Comparison of ENCODE assay signal across 9 mouse cellular contexts in the genomic region with DNA sequence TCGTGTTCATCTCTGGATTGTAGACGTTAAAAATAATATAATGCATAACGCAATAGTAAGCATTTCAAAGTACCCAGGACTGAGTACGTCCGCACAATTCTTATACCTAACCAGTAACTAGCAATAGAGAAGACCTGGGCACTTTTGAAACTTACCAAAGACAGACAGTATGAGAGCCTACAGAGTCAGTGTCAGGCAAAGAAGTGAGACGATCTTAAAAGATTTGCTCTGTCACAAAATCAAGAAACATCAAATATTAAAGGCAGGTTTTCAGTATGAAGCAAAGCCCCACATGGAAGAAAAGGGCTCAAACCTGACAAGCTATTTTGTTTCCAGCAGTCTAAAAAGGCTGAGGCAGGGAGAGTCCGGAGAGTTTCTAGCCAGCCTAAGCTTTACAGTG. TPM values are rescaled to one million over a fixed set of nuclear protein-coding genes. Genes with fewer than 3 reads are reported as not detected.
DNase-seq lines count a peak whose midpoint lies in the region; ATAC-seq and TF ChIP-seq lines count a peak whose summit lies in the region.
"Had no signal": no experiment of that assay in that cellular context is flagged by ENCODE, and none has a peak within 500 bp of the region (broad histone marks: within the 10 kb centered on the region; RNA-seq: fewer than 3 reads in every experiment).

No protein-coding gene starts in this region.

- H3K27me3 ChIP-seq in erythroblast, embryonic 14.5 days (ENCODE audit: control insufficient read depth) = no peaks in the 10 kb centered on the region
- H3K27me3 ChIP-seq in spleen, adult 2 months (ENCODE audit: control insufficient read depth, insufficient read depth, low read length) = no peaks in the 10 kb centered on the region
- no peaks in the 10 kb centered on the region for H3K27me3 ChIP-seq in liver, embryonic 11.5 days (replicated peaks; ENCODE audit: control insufficient read depth, insufficient read depth, low read length)
- H3K27me3 ChIP-seq in stomach, postnatal 0 days (ENCODE audit: control insufficient read depth, insufficient read depth, low read length) = no peaks in the 10 kb centered on the region

- WGBS in spleen, adult 2 months = 32% methylated on average over 7 of the region's 7 CpGs
- 23% methylated on average over 7 of the region's 7 CpGs for WGBS in liver, embryonic 11.5 days
- WGBS in stomach, postnatal 0 days = 19% methylated on average over 7 of the region's 7 CpGs

- peak overlapping the region; percentile 70; the same call in 1 of the 2 replicates for H3K9ac ChIP-seq in liver, embryonic 11.5 days (ENCODE audit: low read depth, low read length)
- no peak overlapping the region for H3K9ac ChIP-seq in stomach, postnatal 0 days (ENCODE audit: low read length)

- no peak for ATAC-seq in erythroblast, adult 5-6 weeks (replicated peaks; ENCODE audit: low FRiP score, poor library complexity, severe bottlenecking)
- ATAC-seq in liver, embryonic 11.5 days (replicated peaks; ENCODE audit: low FRiP score) = no peak
- no peak for ATAC-seq in stomach, postnatal 0 days (ENCODE audit: low FRiP score, low TSS enrichment)

- H3K4me1 ChIP-seq in erythroblast, embryonic 14.5 days (ENCODE audit: control insufficient read depth) = peaks cover 63% of the 10 kb centered on the region
- H3K4me1 ChIP-seq in spleen, adult 2 months (ENCODE audit: control insufficient read depth, insufficient read depth, insufficient read length) = peaks cover 11% of the 10 kb centered on the region
- H3K4me1 ChIP-seq in liver, embryonic 11.5 days (replicated peaks; ENCODE audit: control insufficient read depth, insufficient read depth, low read length) = peaks cover 41% of the 10 kb centered on the region
- H3K4me1 ChIP-seq in stomach, postnatal 0 days (replicated peaks; ENCODE audit: control insufficient read depth, insufficient read depth) = peaks cover 10% of the 10 kb centered on the region

- H3K27ac ChIP-seq in spleen, adult 2 months (ENCODE audit: insufficient read depth, low read length) = no peak overlapping the region
- peak overlapping the region; percentile 93; the same call in 1 of the 2 replicates for H3K27ac ChIP-seq in liver, embryonic 11.5 days (ENCODE audit: low read depth, low read length)
- peak overlapping the region; percentile 96; the same call in 1 of the 2 replicates for H3K27ac ChIP-seq in stomach, postnatal 0 days (replicated peaks)

- no peak for DNase-seq in spleen, adult 2 months (ENCODE audit: low read depth in 1 of 2, low spot score in 2 of 2)
- no peak for DNase-seq in spleen, adult 12 weeks (ENCODE audit: low spot score)
- peak; percentile 24 for DNase-seq in liver, embryonic 11.5 days (ENCODE audit: low spot score)
- DNase-seq in stomach, postnatal 0 days (ENCODE audit: low spot score) = no peak
- DNase-seq in right cerebral cortex, postnatal 4 days = no peak
- no peak for DNase-seq in frontal cortex, postnatal 25 days (ENCODE audit: low spot score in 2 of 2)
- DNase-seq: kidney, adult 18-20 months had no signal

- peak overlapping the region; percentile 92 for H3K4me3 ChIP-seq in erythroblast, embryonic 14.5 days (replicated peaks)
- H3K4me3 ChIP-seq in spleen, adult 2 months (ENCODE audit: extremely low read depth, insufficient read depth, insufficient read length) = peak overlapping the region; percentile 88; the same call in 1 of the 2 replicates
- H3K4me3 ChIP-seq in liver, embryonic 11.5 days (ENCODE audit: low read depth, low read length) = peak overlapping the region; percentile 99
- peak overlapping the region; percentile 98 for H3K4me3 ChIP-seq in stomach, postnatal 0 days (ENCODE audit: low read depth, low read length)

- no peak for TF ChIP-seq EP300 in stomach, postnatal 0 days (optimal IDR thresholded peaks at IDR 0.05)

- H3K4me2 ChIP-seq in liver, embryonic 11.5 days = peak overlapping the region; percentile 70
- H3K4me2 ChIP-seq in stomach, postnatal 0 days (replicated peaks; ENCODE audit: low read depth) = peak overlapping the region; percentile 73

- H3K9me3 ChIP-seq in erythroblast, embryonic 14.5 days (ENCODE audit: control insufficient read depth, low read length) = no peaks in the 10 kb centered on the region
- H3K9me3 ChIP-seq in liver, embryonic 11.5 days (ENCODE audit: control insufficient read depth, low read length) = no peaks in the 10 kb centered on the region
- no peaks in the 10 kb centered on the region for H3K9me3 ChIP-seq in stomach, postnatal 0 days (ENCODE audit: control insufficient read depth, low read length)

- TF ChIP-seq CTCF in spleen, adult 2 months (IDR thresholded peaks at IDR 0.05; ENCODE audit: extremely low read depth, insufficient read depth, insufficient read length, insufficient replicate concordance) = no peak
- no peak for TF ChIP-seq CTCF in stomach, postnatal 0 days (IDR thresholded peaks at IDR 0.05; ENCODE audit: low read depth)

- TF ChIP-seq POLR2A in spleen, adult 2 months (IDR thresholded peaks at IDR 0.05; ENCODE audit: low read depth, low read length) = no peak

- peaks cover 9% of the 10 kb centered on the region for H3K36me3 ChIP-seq in erythroblast, embryonic 14.5 days (ENCODE audit: control insufficient read depth)
- no peaks in the 10 kb centered on the region for H3K36me3 ChIP-seq in spleen, adult 2 months (ENCODE audit: control insufficient read depth, insufficient read depth, low read length)
- H3K36me3 ChIP-seq in liver, embryonic 11.5 days (ENCODE audit: control insufficient read depth, insufficient read depth, low read length) = no peaks in the 10 kb centered on the region
- H3K36me3 ChIP-seq in stomach, postnatal 0 days (ENCODE audit: control insufficient read depth, insufficient read depth, low read length) = no peaks in the 10 kb centered on the region

RNA-seq across cellular contexts. Expression of a gene that starts 0.9 kb away (rescaled TPM):
- polyA plus RNA-seq in erythroblast, embryonic 14.5 days (2012) = 0.26 and 0.39 TPM in 2 replicates
- total RNA-seq in erythroblast, adult 5-6 weeks (2015; ENCODE audit: low replicate concordance) = 23.4 and 34.3 TPM in 2 replicates
- 24.2 and 34.2 TPM in 2 replicates for total RNA-seq in erythroblast, adult 5-6 weeks (2017; ENCODE audit: low replicate concordance)
- 5.7 and 6.0 TPM in 2 replicates for polyA plus RNA-seq in spleen, adult 2 months (2012; rRNA removed)
- polyA plus RNA-seq in liver, embryonic 11.5 days (2014; fragmentation: Nextera tagmentation; extraction: Ambion mirVana) = 21.3 and 23.5 TPM in 2 replicates
- polyA plus RNA-seq in stomach, postnatal 0 days (2015; fragmentation: Nextera tagmentation; extraction: Ambion mirVana) = 11.6 and 11.9 TPM in 2 replicates
